Mouse (Mus musculus): ENCODE data around the gene Ptcd3. TPM values are rescaled to one million over a fixed set of nuclear protein-coding genes. Genes with fewer than 3 reads are reported as not detected.
"Not testable (repeated sequence)": the region's sequence is repeated elsewhere in the genome, so short reads cannot be mapped to it uniquely, and the experiment has no call there.

Gene Ptcd3
- 100 to 1,000 TPM; 130 to 137 TPM for total RNA-seq (2021)
- long read RNA-seq, experiment 1, partial matches to known transcripts: 11 of 86 reads
- long read RNA-seq, experiment 1, other reads (novel, unspliced or antisense): 75 of 86 reads
- long read RNA-seq, experiment 2, partial matches to known transcripts: 5 of 50 reads
- long read RNA-seq, experiment 2, other reads (novel, unspliced or antisense): 45 of 50 reads

GRCm38 (mm10) chr6:71908481-71909381, at the start of gene Ptcd3, which contains the start of gene Polr1a:
Gene Ptcd3 (minus strand): TSS chr6:71908750.
Gene Polr1a (plus strand): TSS chr6:71909053.
- peak; percentile 91 to 97 for DNase-seq

- no peak for DNase-seq
These were observed 42.6 kb upstream of the Ptcd3 start for GRCm38 (mm10) chr6:71951192-71951591.

- DNase-seq: peak; percentile 64 to 83
These were observed 42.0 kb upstream of the Ptcd3 start for GRCm38 (mm10) chr6:71950592-71950991.

- DNase-seq: peak in 1 of 2 experiments; percentile 58
These were observed 41.2 kb upstream of the Ptcd3 start for GRCm38 (mm10) chr6:71949721-71950120.

- DNase-seq: no peak
These were observed 37.6 kb upstream of the Ptcd3 start for GRCm38 (mm10) chr6:71946121-71946520.

GRCm38 (mm10) chr6:71945101-71945500, 36.6 kb upstream of the Ptcd3 start:
- DNase-seq: no peak

GRCm38 (mm10) chr6:71940912-71941311, 32.4 kb upstream of the Ptcd3 start:
- no peak for DNase-seq

GRCm38 (mm10) chr6:71935737-71936136, 27.2 kb upstream of the Ptcd3 start:
- peak in 1 of 2 experiments; percentile 34 for DNase-seq

- peak; percentile 73 to 83 for DNase-seq
These were observed 25.6 kb upstream of the Ptcd3 start for GRCm38 (mm10) chr6:71934081-71934556.

- no peak for DNase-seq
These were observed 23.8 kb upstream of the Ptcd3 start for GRCm38 (mm10) chr6:71932347-71932746.

DNA sequence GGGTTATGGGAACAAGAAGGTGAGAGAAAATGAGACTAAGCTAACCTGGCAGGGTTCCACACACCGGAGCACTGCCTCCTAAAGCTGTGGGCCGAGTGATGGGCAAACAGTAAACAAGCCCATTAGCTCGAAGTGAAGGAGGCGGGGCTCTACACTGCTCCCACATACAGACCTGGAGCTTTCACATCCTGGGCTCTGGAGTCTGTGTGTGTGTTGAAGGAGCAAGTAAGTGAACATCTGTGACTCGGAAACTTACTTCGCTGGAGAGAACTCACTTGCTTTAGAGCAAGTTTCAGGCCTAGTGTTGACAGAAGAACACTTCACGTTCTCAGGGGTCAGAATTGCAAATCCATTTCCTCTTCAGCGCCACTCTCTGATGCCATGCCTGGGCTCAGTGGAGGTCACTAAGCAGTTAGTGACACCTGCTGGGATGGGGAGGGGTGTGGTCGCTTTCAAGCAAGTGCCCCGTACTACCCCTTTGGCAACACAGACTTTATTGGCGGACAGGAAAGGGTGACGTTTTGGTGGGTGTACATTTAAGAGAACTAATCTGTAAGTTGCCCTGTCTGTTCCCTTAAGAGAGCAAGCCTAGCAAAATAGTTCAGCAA, 22.4 kb upstream of the Ptcd3 start:
- DNase-seq: no peak

- peak in 1 of 2 experiments; percentile 66 for DNase-seq
These were observed 21.5 kb upstream of the Ptcd3 start for GRCm38 (mm10) chr6:71930053-71930452.

DNA sequence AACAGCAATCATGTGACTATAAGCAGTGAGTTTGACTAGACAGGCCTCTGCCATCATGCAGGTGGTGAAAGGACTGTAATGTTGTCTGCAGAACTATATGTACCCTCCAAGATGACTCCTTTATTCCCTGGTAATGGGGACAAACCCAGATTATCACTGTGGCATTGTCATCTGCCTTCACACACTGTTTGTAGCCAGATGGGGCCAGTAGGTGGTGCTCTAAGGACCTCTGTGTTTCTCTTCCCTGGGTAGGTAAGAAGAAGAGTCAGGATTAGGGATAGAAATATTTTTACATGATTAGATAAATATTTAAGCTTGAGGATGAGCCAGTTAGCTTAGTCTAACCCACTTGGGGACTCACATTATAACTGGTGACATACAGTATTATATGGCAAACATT, 19.4 kb upstream of the Ptcd3 start:
- peak; percentile 60 to 79 for DNase-seq

GRCm38 (mm10) chr6:71925233-71925632, 16.7 kb upstream of the Ptcd3 start:
- DNase-seq: not testable (repeated sequence)

DNA sequence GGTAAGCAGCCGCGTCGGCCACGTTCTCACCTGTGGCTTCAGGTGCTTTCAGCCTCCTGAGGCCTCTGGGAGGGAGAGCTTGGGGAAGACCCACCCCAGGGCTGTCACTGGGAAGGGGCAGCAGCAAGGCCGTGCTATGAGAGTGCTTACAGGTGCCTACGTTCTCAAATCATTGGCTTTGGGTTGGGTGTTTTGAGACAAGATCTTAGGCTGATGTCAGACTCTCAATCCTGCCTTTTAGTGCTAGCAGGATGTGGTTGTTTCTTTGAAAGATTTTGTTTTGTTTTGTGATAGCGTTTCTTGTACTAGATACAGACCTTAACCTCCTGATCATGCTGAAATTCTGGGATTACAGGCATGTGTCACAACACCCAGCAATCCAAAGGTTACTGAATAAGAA, 12.2 kb upstream of the Ptcd3 start:
- no peak for DNase-seq

DNA sequence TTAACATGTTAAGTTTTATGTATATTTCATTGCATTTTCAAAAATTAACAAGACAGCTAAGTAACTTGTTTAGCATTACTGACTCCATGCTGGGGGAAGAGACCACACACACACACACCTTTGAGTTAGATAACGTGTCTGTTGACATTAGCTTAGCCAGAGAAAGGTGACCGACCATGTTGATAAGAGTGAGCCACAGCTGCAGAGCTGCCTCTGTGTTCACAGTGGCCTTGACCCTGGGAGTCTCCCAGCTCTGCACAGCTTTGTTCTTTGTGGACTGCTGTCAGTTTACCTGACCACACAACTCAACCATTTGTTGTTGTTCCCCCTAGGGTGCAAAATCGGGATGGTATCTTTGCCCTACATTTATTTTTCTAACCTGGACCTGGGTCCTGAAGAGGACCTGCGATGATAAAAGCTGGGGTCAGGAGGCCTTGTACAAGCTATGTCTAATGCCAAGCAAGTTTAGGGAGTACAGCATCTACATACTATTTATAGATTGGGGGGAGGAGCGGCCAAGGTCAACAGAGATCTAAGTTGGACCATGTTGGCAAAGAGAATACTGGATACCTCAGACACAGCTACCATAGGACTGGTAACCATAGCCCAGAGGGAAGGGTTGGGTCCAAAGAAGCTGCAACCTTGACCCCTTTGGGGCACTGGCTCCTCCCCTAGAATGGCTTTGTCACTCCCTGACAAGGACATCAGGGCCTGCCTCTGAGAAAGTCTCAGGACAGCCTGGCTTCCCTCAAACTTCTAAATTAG, 3.3 kb upstream of the Ptcd3 start:
- peak; percentile 48 for DNase-seq

DNA sequence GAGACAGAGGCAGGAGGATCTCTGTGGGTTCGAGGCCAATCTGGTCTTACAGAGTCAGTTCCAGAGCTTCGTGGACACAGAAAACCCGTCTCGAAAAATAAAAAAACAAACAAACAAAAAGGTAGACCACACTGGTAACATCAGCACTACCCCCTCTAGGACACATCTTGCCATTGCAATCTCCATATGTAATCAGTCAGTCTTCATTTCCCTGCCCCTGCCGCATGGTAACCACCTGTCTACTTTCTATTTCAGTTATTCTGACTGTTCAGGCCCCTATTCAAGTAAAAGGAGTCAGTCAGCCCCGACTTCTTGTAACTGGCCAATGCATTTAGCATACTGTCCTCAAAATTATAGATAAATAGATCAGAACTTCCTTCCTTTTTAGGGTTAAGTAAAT, 1.3 kb upstream of the Ptcd3 start:
- no peak for DNase-seq

DNA sequence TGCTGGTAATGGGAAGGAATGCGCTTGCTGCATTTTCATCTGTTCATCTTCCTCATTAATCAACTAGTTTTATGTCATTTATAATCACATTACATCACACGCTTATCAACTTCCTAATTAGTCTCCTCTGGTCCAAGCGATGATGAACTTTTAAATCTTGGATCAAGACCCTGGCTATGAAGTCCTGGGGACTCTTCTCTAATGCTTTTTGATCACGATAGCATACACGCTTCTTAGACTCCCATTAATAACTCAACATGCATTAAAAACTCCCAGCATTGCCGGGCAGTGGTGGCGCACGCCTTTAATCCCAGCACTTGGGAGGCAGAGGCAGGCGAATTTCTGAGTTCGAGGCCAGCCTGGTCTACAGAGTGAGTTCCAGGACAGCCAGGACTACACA, 834 bp upstream of the Ptcd3 start:
- no peak for DNase-seq

GRCm38 (mm10) chr6:71907702-71908235, 781 bp downstream of the Ptcd3 start:
- no peak for DNase-seq

- no peak for DNase-seq
These were observed 15.3 kb downstream of the Ptcd3 start for GRCm38 (mm10) chr6:71893263-71893662.

DNA sequence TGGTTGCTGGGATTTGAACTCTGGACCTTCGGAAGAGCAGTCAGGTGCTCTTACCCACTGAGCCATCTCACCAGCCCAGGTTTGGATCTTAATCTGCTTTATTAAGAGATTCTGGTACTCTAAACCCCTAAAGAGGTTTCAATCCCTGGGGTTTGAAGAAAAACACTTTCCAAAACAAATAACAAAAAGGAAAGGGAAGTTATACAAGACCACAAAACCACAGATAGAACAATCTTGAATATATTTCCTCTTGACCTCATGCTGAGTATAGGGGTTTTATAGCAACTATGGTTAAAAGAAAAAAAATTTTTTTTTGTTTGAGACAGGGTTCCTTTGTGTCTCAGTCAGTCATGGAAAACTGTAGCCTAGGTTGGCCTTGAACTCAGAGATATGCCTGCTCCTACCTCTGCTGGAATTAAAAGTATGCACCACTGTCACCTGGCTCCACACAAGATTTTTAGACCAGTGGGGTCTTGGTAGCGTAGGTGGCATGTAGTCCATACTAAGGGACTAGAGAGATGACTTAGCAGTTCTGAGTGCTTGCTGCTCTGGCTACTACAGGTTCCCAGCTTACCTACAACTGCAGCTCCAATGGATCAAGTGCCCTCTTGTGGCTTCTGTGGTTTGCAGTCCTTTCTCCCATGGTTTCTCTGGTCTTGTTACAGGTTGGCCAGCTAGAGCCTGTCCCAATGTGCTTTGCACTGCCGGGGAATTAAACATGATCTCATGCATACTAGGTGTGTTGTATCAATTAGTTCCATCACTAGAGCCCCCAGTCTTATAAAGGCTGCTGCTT, 30.4 kb downstream of the Ptcd3 start:
- DNase-seq: no peak
